Mouse (Mus musculus) spleen, adult 2 months (tissue): ENCODE data around the gene Gm42420.

Source experiments
- CTCF ChIP-seq: fragments of 200-500 bp; IDR thresholded peaks from 2 replicates; pipeline ENCODE4 v1.5.1; 2011; ENCODE audit warnings: mild to moderate bottlenecking, inconsistent platforms; ENCODE audit not compliant: insufficient read depth, insufficient read length, insufficient replicate concordance; ENCODE audit errors: extremely low read depth
- POLR2A ChIP-seq: fragments of 200-500 bp; IDR thresholded peaks from 2 replicates; pipeline ENCODE4 v1.6.1; 2011; ENCODE audit warnings: low read depth, low read length, inconsistent platforms

GRCm38 (mm10) chr6:39551981-39552636 is 33.4 kb upstream of the Gm42420 start:
- TF ChIP-seq CTCF (no peak), POLR2A (no peak)
